Comparison of ENCODE assay signal across 23 mouse cellular contexts in genomic region chr5:53241109-53241508, GRCm38 (mm10). TPM values are rescaled to one million over a fixed set of nuclear protein-coding genes. Genes with fewer than 3 reads are reported as not detected.
DNase-seq lines count a peak whose midpoint lies in the region; ATAC-seq and TF ChIP-seq lines count a peak whose summit lies in the region.
"Had no signal": no experiment of that assay in that cellular context is flagged by ENCODE, and none has a peak within 500 bp of the region (broad histone marks: within the 10 kb centered on the region; RNA-seq: fewer than 3 reads in every experiment).

No protein-coding gene starts in this region.

- H3K27ac ChIP-seq in forebrain, embryonic 12.5 days = 0 out of 2 replicates have a peak overlapping the region, but pooled peaks have one; percentile 13
- no peak overlapping the region for H3K27ac ChIP-seq in forebrain, embryonic 11.5 days (ENCODE audit: low read depth, low read length)
- H3K27ac ChIP-seq in kidney, embryonic 16.5 days (ENCODE audit: low read length) = no peak overlapping the region
- 0 out of 2 replicates have a peak overlapping the region, but pooled peaks have one; percentile 30 for H3K27ac ChIP-seq in stomach, postnatal 0 days (replicated peaks)
- H3K27ac ChIP-seq: heart, adult 2 months; heart, embryonic 15.5 days; limb, embryonic 12.5 days; liver, embryonic 12.5 days; midbrain, embryonic 13.5 days; neural tube, embryonic 15.5 days had no signal

- no peak for ATAC-seq in forebrain, embryonic 12.5 days (ENCODE audit: low FRiP score)
- no peak for ATAC-seq in forebrain, embryonic 11.5 days (replicated peaks; ENCODE audit: low FRiP score)
- ATAC-seq in kidney, embryonic 16.5 days (ENCODE audit: low FRiP score, low TSS enrichment) = peak; percentile 68
- ATAC-seq in stomach, postnatal 0 days (ENCODE audit: low FRiP score, low TSS enrichment) = peak; percentile 37
- ATAC-seq in frontal cortex, adult (ENCODE audit: low TSS enrichment) = no peak
- ATAC-seq: forebrain, embryonic 15.5 days; liver, embryonic 12.5 days; midbrain, embryonic 13.5 days had no signal

- H3K36me3 ChIP-seq in forebrain, embryonic 12.5 days (replicated peaks) = no peaks in the 10 kb centered on the region
- H3K36me3 ChIP-seq in forebrain, embryonic 11.5 days (ENCODE audit: control insufficient read depth, insufficient read depth, low read length) = no peaks in the 10 kb centered on the region
- H3K36me3 ChIP-seq in kidney, embryonic 16.5 days (ENCODE audit: insufficient read depth, low read length) = no peaks in the 10 kb centered on the region
- H3K36me3 ChIP-seq in stomach, postnatal 0 days (ENCODE audit: control insufficient read depth, insufficient read depth, low read length) = no peaks in the 10 kb centered on the region
- H3K36me3 ChIP-seq: forebrain, embryonic 15.5 days; heart, embryonic 15.5 days; limb, embryonic 12.5 days; liver, embryonic 12.5 days; midbrain, embryonic 13.5 days; neural tube, embryonic 15.5 days had no signal

- H3K9me3 ChIP-seq in forebrain, embryonic 12.5 days = no peaks in the 10 kb centered on the region
- no peaks in the 10 kb centered on the region for H3K9me3 ChIP-seq in forebrain, embryonic 11.5 days (ENCODE audit: control insufficient read depth, low read length)
- no peaks in the 10 kb centered on the region for H3K9me3 ChIP-seq in kidney, embryonic 16.5 days (ENCODE audit: low read length)
- no peaks in the 10 kb centered on the region for H3K9me3 ChIP-seq in stomach, postnatal 0 days (ENCODE audit: control insufficient read depth, low read length)
- H3K9me3 ChIP-seq: forebrain, embryonic 15.5 days; heart, embryonic 15.5 days; limb, embryonic 12.5 days; liver, embryonic 12.5 days; midbrain, embryonic 13.5 days; neural tube, embryonic 15.5 days had no signal

- no peak overlapping the region for H3K4me3 ChIP-seq in forebrain, embryonic 12.5 days (replicated peaks)
- H3K4me3 ChIP-seq in forebrain, embryonic 11.5 days (ENCODE audit: low read depth, low read length) = no peak overlapping the region
- no peak overlapping the region for H3K4me3 ChIP-seq in kidney, embryonic 16.5 days (ENCODE audit: low read length)
- no peak overlapping the region for H3K4me3 ChIP-seq in stomach, postnatal 0 days (ENCODE audit: low read depth, low read length)
- H3K4me3 ChIP-seq: forebrain, embryonic 15.5 days; heart, adult 2 months; heart, embryonic 15.5 days; limb, embryonic 12.5 days; liver, embryonic 12.5 days; midbrain, embryonic 13.5 days; neural tube, embryonic 15.5 days had no signal

- DNase-seq in forebrain, embryonic 11.5 days (ENCODE audit: low spot score) = no peak
- DNase-seq in kidney, adult 18-20 months = no peak
- peak; percentile 49 for DNase-seq in urinary bladder, postnatal 14 days (ENCODE audit: low spot score)
- DNase-seq in urinary bladder, adult 2 months (ENCODE audit: low spot score) = no peak
- DNase-seq in stomach, postnatal 0 days (ENCODE audit: low spot score) = peak; percentile 40
- DNase-seq: adrenal gland, postnatal 36 days; cerebellum, adult 11-12 months; cerebellum, postnatal 25 days; gastrocnemius, postnatal 25 days; heart, adult 2 months; kidney, adult 2 months; right cerebral cortex, postnatal 14 days; spleen, adult 18-20 months had no signal

- no peaks in the 10 kb centered on the region for H3K27me3 ChIP-seq in forebrain, embryonic 12.5 days
- H3K27me3 ChIP-seq in forebrain, embryonic 11.5 days (ENCODE audit: control insufficient read depth, insufficient read depth, low read length) = no peaks in the 10 kb centered on the region
- H3K27me3 ChIP-seq in kidney, embryonic 16.5 days (ENCODE audit: insufficient read depth, low read length) = no peaks in the 10 kb centered on the region
- H3K27me3 ChIP-seq in stomach, postnatal 0 days (ENCODE audit: control insufficient read depth, insufficient read depth, low read length) = no peaks in the 10 kb centered on the region
- H3K27me3 ChIP-seq: CH12.LX; forebrain, embryonic 15.5 days; heart, embryonic 15.5 days; limb, embryonic 12.5 days; liver, embryonic 12.5 days; neural tube, embryonic 15.5 days had no signal

- TF ChIP-seq CTCF in stomach, postnatal 0 days (IDR thresholded peaks at IDR 0.05; ENCODE audit: low read depth) = peak; percentile 39

- no peak for TF ChIP-seq EP300 in stomach, postnatal 0 days (optimal IDR thresholded peaks at IDR 0.05)

- no peak overlapping the region for H3K9ac ChIP-seq in forebrain, embryonic 12.5 days
- H3K9ac ChIP-seq in forebrain, embryonic 11.5 days (ENCODE audit: low read length) = no peak overlapping the region
- no peak overlapping the region for H3K9ac ChIP-seq in kidney, embryonic 16.5 days (replicated peaks; ENCODE audit: low read length)
- H3K9ac ChIP-seq in stomach, postnatal 0 days (ENCODE audit: low read length) = no peak overlapping the region
- H3K9ac ChIP-seq: forebrain, embryonic 15.5 days; heart, embryonic 15.5 days; limb, embryonic 12.5 days; liver, embryonic 12.5 days; midbrain, embryonic 13.5 days; neural tube, embryonic 15.5 days had no signal

- H3K4me2 ChIP-seq in forebrain, embryonic 12.5 days = no peak overlapping the region
- H3K4me2 ChIP-seq in forebrain, embryonic 11.5 days (ENCODE audit: low read depth, low read length, severe bottlenecking) = no peak overlapping the region
- H3K4me2 ChIP-seq in kidney, embryonic 16.5 days (replicated peaks; ENCODE audit: low read depth, low read length) = no peak overlapping the region
- H3K4me2 ChIP-seq in stomach, postnatal 0 days (replicated peaks; ENCODE audit: low read depth) = no peak overlapping the region
- H3K4me2 ChIP-seq: forebrain, embryonic 15.5 days; heart, embryonic 15.5 days; limb, embryonic 12.5 days; liver, embryonic 12.5 days; midbrain, embryonic 13.5 days; neural tube, embryonic 15.5 days had no signal

- peaks cover 13% of the 10 kb centered on the region for H3K4me1 ChIP-seq in forebrain, embryonic 12.5 days
- no peaks in the 10 kb centered on the region; the same call in 1 of the 2 replicates for H3K4me1 ChIP-seq in forebrain, embryonic 11.5 days (replicated peaks; ENCODE audit: control insufficient read depth, insufficient read depth, low read length)
- 0 out of 2 replicates have a peak, but pooled peaks cover 3% of the 10 kb centered on the region for H3K4me1 ChIP-seq in kidney, embryonic 16.5 days (ENCODE audit: insufficient read depth, low read length)
- no peaks in the 10 kb centered on the region for H3K4me1 ChIP-seq in stomach, postnatal 0 days (replicated peaks; ENCODE audit: control insufficient read depth, insufficient read depth)
- H3K4me1 ChIP-seq: liver, embryonic 12.5 days had no signal

- WGBS in forebrain, embryonic 12.5 days = 56% methylated on average over 2 of the region's 2 CpGs
- WGBS in forebrain, embryonic 11.5 days = 58% methylated on average over 2 of the region's 2 CpGs
- 57% methylated on average over 2 of the region's 2 CpGs for WGBS in kidney, embryonic 16.5 days
- WGBS in stomach, postnatal 0 days = 57% methylated on average over 2 of the region's 2 CpGs

RNA-seq across cellular contexts. Expression of gene Smim20, which starts 25.8 kb away (rescaled TPM):
- 58.2 and 59.1 TPM in 2 replicates for polyA plus RNA-seq in forebrain, embryonic 12.5 days (2016; fragmentation: Nextera tagmentation; extraction: Ambion mirVana)
- 71.3 and 75.4 TPM in 2 replicates for polyA plus RNA-seq in forebrain, embryonic 11.5 days (2014; fragmentation: Nextera tagmentation; extraction: Ambion mirVana)
- polyA plus RNA-seq in kidney, embryonic 16.5 days (2015; fragmentation: Nextera tagmentation; extraction: Ambion mirVana) = 98.2 and 98.5 TPM in 2 replicates
- 70.4 and 82.8 TPM in 2 replicates for polyA plus RNA-seq in urinary bladder, adult 2 months (2012; rRNA removed)
- polyA plus RNA-seq in stomach, postnatal 0 days (2015; fragmentation: Nextera tagmentation; extraction: Ambion mirVana) = 80.2 and 82.9 TPM in 2 replicates

RNA-seq across cellular contexts. Expression of gene Sel1l3, which starts 27.4 kb away (rescaled TPM):
- 9.7 and 10.9 TPM in 2 replicates for polyA plus RNA-seq in forebrain, embryonic 12.5 days (2016; fragmentation: Nextera tagmentation; extraction: Ambion mirVana)
- 9.1 and 10.4 TPM in 2 replicates for polyA plus RNA-seq in forebrain, embryonic 11.5 days (2014; fragmentation: Nextera tagmentation; extraction: Ambion mirVana)
- polyA plus RNA-seq in kidney, embryonic 16.5 days (2015; fragmentation: Nextera tagmentation; extraction: Ambion mirVana) = 18.9 and 20.0 TPM in 2 replicates
- polyA plus RNA-seq in urinary bladder, adult 2 months (2012; rRNA removed) = 6.6 and 7.8 TPM in 2 replicates
- polyA plus RNA-seq in stomach, postnatal 0 days (2015; fragmentation: Nextera tagmentation; extraction: Ambion mirVana) = 10.0 and 11.3 TPM in 2 replicates

Comparison
In these comparisons a context has a peak if more than half of its experiments do, and no peak if none do; other contexts are left out.
1. H3K27ac ChIP-seq: peak in forebrain, embryonic 12.5 days (single experiment) and stomach, postnatal 0 days (single experiment); none in forebrain, embryonic 11.5 days (single experiment) and kidney, embryonic 16.5 days (single experiment).
2. DNase-seq: peak in urinary bladder, postnatal 14 days (single experiment) and stomach, postnatal 0 days (single experiment); none in forebrain, embryonic 11.5 days (single experiment), kidney, adult 18-20 months (single experiment) and urinary bladder, adult 2 months (single experiment).
3. ATAC-seq: peak in kidney, embryonic 16.5 days (single experiment) and stomach, postnatal 0 days (single experiment); none in forebrain, embryonic 12.5 days (single experiment), forebrain, embryonic 11.5 days (single experiment) and frontal cortex, adult (single experiment).